Mouse (Mus musculus) heart, adult 9 months (tissue): Measurements from ENCODE around the gene Robo3.

ENCODE experiments used
- DNase-seq, 2 experiments: peaks; one replicate each; pipeline ENCODE4 v3.0.0; 2022; ENCODE audit warnings: low spot score in 2 of 2

The Robo3 gene

DNA sequence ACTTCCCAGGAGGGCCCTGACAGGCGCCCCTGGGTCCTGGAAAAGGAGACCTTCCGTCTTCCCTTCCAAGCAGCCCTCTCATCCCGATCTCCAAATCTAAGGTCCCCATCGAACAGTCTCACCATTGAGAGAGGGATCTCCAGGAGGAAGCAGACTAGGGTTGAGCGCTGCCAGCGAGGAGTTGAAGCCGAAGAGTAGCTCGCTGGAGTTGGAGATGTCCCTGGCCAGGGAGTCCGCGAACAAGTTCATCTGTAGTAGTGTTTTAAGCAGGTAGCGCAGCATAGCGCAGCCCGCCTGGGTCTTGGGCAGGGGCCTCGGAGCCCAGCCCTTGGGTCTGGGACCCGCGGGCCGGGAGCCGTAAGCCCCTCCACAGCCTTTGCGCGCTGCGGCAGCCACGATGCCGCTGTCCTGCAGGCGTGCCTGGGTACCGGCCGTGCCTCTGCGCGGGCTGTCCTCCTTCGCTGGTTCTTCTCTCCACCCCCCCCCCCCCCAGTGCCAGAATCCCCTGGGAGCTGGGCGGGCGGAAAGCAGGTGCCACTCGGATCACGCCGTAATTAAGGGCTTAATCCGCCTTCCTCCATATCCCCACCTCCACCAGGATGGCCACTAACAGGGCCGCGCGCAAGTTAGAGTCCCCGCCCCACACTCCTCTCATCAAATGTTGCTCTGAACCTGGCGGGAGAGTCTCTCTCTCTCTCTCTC lies at the start of gene Robo3:
TSS of gene Robo3 (minus strand) at position 527 of the 702 bp plus-strand sequence.
- no peak for DNase-seq

GRCm38 (mm10) chr9:37474923-37475322 lies 41.9 kb upstream of the Robo3 start:
- no peak for DNase-seq

DNA sequence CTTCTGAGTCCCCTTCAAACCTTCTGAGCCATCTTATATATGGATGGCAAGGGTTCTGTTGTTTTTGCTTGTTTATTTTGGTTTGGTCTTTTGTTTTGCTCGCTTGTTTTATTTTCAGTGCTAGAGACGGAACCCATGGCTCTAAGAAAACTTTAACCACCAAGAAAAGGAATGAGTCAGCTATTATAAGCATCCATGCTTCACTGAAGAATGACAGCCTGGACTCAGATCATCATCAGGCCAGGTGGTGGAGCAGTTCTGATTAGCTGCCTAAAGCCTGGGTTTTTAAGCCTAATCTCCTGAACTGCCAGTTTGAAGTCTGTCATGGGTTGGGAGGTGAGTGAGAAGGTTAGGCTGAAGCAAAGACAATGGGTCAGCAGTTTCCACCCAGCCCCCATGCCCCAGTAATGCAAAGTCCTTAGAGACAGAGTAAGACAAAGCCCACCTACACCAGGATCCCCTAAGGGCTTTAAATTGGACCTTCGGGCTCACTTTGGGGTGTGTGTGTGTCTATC lies 40.6 kb upstream of the Robo3 start:
- DNase-seq = no peak

- DNase-seq = peak; percentile 13 to 42
Measured at GRCm38 (mm10) chr9:37462764-37463163, 29.7 kb upstream of the Robo3 start.

GRCm38 (mm10) chr9:37461571-37461970 lies 28.5 kb upstream of the Robo3 start:
- DNase-seq = no peak

DNA sequence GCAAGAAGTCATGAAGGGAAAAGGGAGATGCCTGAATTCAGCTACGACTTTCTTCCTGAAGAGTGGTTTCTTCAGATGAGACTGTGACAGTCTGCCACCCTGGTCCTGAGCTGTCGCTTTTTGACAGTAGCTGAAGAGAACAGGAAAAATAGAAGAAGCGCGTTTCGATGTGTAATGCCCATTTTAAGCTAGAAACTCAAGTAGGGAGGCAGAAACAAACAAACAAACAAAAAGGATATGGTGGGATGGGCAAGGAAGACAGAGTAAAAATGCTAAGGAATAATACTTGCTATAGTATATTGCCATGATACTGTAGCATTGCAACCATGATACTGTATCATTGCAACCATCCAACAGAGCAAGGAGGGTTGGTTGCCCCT lies 27.9 kb upstream of the Robo3 start:
- DNase-seq = no peak

DNA sequence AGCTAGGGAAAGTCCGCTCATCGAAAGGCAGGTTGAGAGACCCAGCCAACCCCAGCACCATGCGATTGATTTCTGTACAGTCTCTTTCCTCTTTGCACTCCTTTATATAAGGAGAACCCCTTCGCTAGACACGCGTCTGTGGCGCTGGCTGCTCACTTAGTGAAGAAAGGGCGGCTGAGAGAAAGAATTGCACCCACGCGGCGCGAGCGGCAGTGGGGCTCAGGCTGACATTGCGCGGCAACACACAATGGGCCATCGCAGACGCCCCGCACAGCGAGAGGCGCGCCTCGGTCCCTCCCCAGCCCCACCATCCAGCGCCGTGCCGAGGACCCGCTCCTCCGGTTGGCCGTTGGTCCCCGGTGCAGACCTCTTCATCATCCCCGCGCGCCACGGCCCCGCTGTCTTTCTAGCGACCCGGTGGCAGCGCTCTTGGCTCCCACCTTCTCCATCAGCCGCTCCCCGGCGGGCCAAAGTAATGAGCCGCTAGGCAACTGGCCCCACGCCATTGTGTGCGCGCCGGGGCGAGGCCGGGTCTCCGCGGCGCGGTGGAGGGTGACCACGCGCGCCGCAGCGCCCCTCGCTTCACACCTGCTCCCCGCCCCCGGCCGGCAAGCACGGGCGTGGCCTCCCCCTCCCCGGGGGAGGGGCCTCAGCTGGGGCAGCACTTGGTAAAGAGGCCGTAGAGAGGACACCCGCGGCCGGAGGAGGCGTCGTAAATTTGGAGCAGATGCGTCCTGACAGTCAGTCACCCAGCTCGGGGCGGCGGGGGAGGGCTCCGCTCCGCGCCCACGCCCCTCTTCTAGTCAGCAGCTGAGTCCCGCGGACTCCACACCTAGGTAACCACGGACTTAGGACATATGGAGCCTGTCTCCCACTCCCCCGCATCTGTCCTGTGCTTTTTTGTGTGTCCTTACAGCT lies 27.3 kb upstream of the Robo3 start:
- DNase-seq = no peak

- DNase-seq = no peak
Measured at GRCm38 (mm10) chr9:37459665-37460042, 26.6 kb upstream of the Robo3 start.

GRCm38 (mm10) chr9:37457151-37457550 lies 24.1 kb upstream of the Robo3 start:
- no peak for DNase-seq

DNA sequence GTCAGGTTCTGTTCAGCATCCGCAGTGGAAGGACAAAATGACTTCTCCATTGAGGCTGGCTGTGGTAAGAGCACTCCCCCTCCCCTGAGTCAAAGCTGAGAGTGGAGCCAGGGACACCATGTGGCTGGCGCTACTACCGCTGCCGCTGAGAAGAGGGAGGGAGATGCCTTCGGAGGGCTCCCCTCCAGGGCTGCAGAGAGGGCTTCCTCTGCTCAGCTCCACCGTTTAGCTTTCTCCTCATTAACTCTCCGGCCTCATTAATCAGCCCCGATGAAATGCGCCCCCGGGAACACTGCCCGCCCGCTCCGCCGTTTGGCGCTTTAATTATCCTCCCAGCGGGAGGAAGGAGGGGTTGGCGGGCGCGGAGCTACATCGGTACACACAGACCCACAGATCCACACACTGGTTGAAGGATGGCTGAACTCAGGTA lies 23.4 kb upstream of the Robo3 start:
- DNase-seq = no peak

- DNase-seq = no peak
Measured at GRCm38 (mm10) chr9:37455868-37456267, 22.8 kb upstream of the Robo3 start.

DNA sequence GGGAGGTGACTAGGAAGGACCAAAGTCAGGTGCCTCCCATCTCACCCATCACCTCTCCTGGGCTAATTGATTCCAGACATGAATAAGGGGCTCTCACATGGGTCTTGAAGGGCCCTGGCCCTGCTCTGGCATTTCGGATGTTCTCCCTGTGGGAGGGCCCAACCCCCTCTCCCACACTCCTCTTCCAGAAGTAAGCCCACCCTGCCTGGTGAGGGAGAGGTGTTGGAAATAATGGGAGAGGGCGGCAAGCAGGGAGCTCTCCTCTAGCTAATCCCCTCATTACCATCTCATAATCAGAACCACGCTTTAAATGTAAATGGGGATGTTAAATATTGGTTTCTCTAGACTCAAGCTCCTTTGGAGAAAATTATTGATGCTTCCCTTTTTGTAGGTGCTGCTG lies 21.9 kb upstream of the Robo3 start:
- DNase-seq = no peak

DNA sequence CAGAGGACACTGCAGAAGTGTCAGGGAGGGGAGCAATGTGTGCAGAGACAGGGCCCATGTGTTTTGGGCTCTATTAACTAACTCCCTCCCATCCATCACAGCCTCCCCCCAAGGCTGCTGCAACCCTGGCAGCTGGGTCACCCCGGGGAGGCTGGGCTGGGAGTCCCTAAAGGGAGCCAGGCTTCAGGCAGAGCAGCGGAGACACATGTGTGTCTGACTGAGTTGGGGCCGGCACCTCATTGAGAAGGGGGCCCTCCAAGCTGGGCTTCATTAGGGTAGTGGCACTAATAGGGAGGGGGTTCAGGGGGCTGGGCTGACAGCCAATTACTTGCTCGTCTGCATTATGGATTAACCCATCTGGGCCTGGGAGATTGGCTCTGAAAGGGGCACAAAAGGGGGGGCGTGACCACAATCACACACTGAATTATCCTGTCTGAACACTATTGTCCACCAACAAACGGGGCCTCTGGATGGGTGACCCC lies 21.0 kb upstream of the Robo3 start:
- no peak for DNase-seq

- no peak for DNase-seq
Measured at GRCm38 (mm10) chr9:37453328-37453727, 20.3 kb upstream of the Robo3 start.

DNA sequence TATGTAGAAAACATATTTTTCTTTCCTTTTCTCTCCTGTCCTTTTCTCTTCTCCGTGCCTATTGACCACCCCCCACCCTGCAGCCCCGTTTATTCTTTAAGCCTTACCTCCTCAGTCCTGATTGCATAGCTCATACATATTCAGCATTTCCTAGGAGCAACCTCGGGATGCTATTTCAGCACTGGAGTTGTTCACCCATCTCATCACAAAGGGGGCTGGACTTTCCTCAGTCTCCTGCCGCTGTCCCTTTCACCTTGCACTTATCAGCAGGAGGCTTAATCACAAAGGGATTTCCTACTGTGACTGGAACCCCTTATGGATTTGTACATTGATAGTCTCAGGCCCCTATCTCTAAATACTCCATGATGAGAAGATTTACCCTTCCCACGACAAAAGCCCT lies 19.4 kb upstream of the Robo3 start:
- DNase-seq = no peak

DNA sequence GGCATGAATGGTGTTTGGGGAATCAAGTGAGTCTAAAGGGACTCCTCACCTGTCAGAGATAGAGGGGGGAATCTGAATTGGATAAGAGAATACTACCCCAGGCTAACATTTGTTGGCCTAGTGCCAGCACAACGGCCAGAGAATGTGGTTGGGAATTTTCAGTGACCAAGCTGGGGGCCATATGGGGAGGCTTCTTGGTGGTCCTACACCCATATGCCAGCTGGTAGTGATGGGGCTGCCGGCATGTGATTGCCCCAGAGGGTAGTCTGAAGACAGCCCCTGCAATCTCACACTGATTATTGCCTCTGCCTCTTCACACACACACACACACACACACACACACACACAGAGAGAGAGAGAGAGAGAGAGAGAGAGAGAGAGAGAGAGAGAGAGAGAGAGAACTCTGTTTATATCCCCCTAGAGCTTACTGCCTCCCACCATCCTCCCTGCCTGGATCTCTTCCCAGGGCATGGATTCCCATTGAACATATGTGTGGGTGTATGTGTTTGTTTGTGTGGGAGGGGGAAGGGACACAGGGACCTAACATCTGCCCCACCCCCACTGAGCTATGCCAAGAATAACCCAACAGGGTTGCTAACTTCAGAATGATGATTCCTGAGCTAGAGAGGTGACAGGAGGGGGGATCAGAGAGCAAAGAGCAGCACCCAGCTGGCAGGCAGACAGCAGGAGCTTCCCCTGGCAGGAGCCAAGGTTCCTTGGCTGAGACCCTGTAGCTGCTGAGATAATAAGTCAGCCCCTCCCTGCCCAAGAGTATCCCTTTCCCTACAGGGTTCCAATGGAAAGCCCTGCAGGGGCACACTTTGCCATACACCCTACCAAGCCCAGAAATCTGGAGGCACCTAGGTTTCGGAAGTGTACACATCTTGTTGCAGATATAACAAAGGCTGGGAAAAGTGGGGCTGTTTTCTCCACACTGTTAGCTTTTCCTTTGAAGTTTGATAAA lies 5.0 kb upstream of the Robo3 start:
- no peak for DNase-seq

DNA sequence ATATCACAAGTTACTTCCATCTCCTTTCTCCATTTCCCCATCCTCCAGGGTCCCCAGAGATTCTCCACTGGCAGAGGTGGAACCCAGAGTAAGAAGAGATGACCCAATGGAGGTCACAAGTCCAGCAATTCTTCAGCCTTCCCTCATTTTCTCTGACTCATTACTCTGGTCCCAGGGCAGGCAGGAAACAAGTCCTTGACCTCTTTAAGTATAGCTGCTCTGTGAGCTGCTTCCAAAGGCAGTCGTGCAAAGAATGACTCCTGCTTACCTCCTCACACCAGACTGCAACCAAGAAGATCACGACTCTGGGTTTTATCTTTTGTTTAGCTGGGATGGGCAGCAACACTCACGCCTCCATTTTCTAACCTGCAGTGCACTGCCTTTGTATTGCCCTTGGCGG lies 2.6 kb upstream of the Robo3 start:
- no peak for DNase-seq

DNA sequence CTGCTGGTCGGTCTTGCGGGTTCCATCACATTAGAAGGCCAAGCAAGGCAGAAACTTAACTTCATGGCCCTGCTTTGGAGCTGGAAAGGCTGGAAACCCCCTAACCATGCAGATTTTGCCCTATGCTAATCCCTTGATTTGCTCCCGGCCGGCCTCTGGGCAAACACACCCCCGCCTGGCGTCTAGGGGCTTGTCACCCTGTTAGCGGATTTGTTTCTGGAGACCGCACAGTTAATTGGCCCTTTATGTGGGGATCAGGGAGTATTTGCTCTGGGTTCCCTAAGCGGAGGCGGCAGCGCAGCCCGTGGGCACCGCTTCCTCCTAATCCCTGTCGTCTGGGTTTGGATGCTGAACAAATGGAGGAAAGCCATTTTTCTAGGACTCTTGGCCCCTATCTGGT lies 1.9 kb upstream of the Robo3 start:
- no peak for DNase-seq

DNA sequence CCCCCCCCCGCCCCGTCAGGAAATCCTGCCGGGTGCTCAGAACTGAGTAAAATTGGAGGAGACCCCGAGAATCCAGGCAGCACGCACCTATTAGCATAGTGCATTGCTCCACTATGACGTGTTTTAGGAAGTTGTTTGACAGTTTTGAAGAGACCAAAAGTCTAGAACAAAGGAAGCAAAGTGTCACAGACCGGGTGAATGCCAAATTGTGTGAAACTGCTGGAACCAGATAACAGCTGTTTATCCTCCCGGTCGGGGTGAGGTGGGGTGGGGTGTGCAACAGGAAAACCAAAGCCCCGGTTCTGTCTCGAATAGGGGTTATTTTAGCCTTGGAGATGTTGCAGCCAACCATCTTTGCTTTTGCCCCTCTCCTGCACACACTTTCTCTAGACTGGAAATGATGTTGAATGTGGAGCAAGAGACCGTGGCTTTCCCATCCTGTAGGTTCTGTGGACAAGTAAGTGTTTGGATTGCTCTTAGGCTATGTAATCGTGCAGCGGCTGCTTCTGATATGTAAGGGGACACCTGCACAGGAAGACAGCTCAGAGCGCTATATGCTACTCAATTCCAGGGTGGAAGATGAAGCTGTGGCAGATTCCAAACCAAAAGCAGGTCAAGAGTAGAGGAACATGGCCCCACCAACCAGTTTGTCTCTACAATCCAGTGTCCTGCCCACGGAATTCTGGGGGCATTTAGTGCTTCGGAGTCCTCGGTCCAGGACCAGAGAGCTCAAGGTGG lies 946 bp upstream of the Robo3 start:
- DNase-seq = no peak

- DNase-seq = no peak
Measured at GRCm38 (mm10) chr9:37432026-37432666, 900 bp downstream of the Robo3 start.
